Mouse (Mus musculus) kidney, embryonic 16.5 days (tissue): Measurements from ENCODE around the gene Tagln3. TPM values are rescaled to one million over a fixed set of nuclear protein-coding genes. Genes with fewer than 3 reads are reported as not detected.

Experiments used
- ATAC-seq: fragments of 200-750 bp; cut with Nextera tagmentation; 2 replicates; pipeline ENCODE4 v1.8.0; 2017; ENCODE audit warnings: moderate TSS enrichment; ENCODE audit not compliant: low FRiP score, low TSS enrichment
- H3K27ac ChIP-seq: fragments of 300-500 bp; sonication (generic); 2 replicates; pipeline ENCODE4 v1.5.1; 2014; ENCODE audit warnings: low read length
- H3K27me3 ChIP-seq: fragments of 300-500 bp; sonication (generic); 2 replicates; pipeline ENCODE4 v1.6.1; 2014; ENCODE audit warnings: low read length, control low read depth, mixed read lengths; ENCODE audit not compliant: insufficient read depth
- H3K36me3 ChIP-seq: fragments of 300-500 bp; sonication (generic); 2 replicates; pipeline ENCODE4 v1.6.1; 2014; ENCODE audit warnings: low read length, control low read depth, mixed read lengths; ENCODE audit not compliant: insufficient read depth
- H3K4me1 ChIP-seq: fragments of 300-500 bp; sonication (generic); 2 replicates; pipeline ENCODE4 v1.6.1; 2014; ENCODE audit warnings: low read length, control low read depth, mixed read lengths; ENCODE audit not compliant: insufficient read depth
- H3K4me2 ChIP-seq: fragments of 300-500 bp; sonication (generic); replicated peaks from 2 replicates; pipeline ENCODE4 v1.6.1; 2014; ENCODE audit warnings: low read depth, low read length
- H3K4me3 ChIP-seq: fragments of 300-500 bp; sonication (generic); 2 replicates; pipeline ENCODE4 v1.5.1; 2014; ENCODE audit warnings: mild to moderate bottlenecking, low read length
- H3K9ac ChIP-seq: fragments of 300-500 bp; sonication (generic); replicated peaks from 2 replicates; pipeline ENCODE4 v1.6.1; 2014; ENCODE audit warnings: low read length
- H3K9me3 ChIP-seq: fragments of 300-500 bp; sonication (generic); 2 replicates; pipeline ENCODE4 v1.6.1; 2016; ENCODE audit warnings: low read length, control low read depth
- WGBS: fragments of 180-500 bp; shearing (Covaris S2); extraction: QIAGEN DNeasy Blood & Tissue Kit; methylation state at CpG from one replicate; pipeline ENCODE4 v1.1.7; 2014; 5-methylcytosine and 5-hydroxymethylcytosine counted together
- polyA plus RNA-seq: library from polyadenylated mRNA; unstranded; fragments of >200 nt; fragmentation: Nextera tagmentation; extraction: Ambion mirVana; gene quantifications from 2 replicates; pipeline ENCODE4 v1.2.1, GENCODE M21; 2015

Gene Tagln3
- polyA plus RNA-seq, 1 experiment from 2014 or later, result 6.8 TPM

- H3K4me1 ChIP-seq, result 0 out of 2 replicates have a peak, but pooled peaks cover 7% of the 10 kb centered on the region
- H3K4me2 ChIP-seq, result no peak overlapping the region
- ATAC-seq, result no peak
- no peak overlapping the region for H3K9ac ChIP-seq
- WGBS, result 71% methylated on average over 2 of the region's 2 CpGs
- H3K27ac ChIP-seq, result no peak overlapping the region
- no peaks in the 10 kb centered on the region for H3K27me3 ChIP-seq
- no peaks in the 10 kb centered on the region for H3K9me3 ChIP-seq
- H3K4me3 ChIP-seq, result no peak overlapping the region
- H3K36me3 ChIP-seq, result no peaks in the 10 kb centered on the region
Measured at GRCm38 (mm10) chr16:45666136-45666535, 58.3 kb downstream of the Tagln3 start.

GRCm38 (mm10) chr16:45662381-45662780 is 62.0 kb downstream of the Tagln3 start:
- Histone ChIP-seq H3K36me3 (no peaks in the 10 kb centered on the region), H3K4me1 (no peaks in the 10 kb centered on the region), H3K9me3 (no peaks in the 10 kb centered on the region), H3K27me3 (no peaks in the 10 kb centered on the region), H3K4me2 (no peak overlapping the region), H3K4me3 (no peak overlapping the region), H3K27ac (no peak overlapping the region), H3K9ac (no peak overlapping the region)
- ATAC-seq, result no peak

Other genes with a start within 250 kb of the Tagln3 start
- gene Gm609, start 231.6 kb downstream of the Tagln3 start, polyA plus RNA-seq, result 0.59 and 0.78 TPM in 2 replicates
- 3.0 and 3.1 TPM in 2 replicates for gene Gm17783, start 192.6 kb downstream of the Tagln3 start, polyA plus RNA-seq
- gene Slc9c1, start 189.3 kb downstream of the Tagln3 start, polyA plus RNA-seq, result not detected in 2 replicates
- 0.14 TPM in 2 replicates for gene Gcsam, start 114.2 kb downstream of the Tagln3 start, polyA plus RNA-seq
- 0.21 and 0.27 TPM in 2 replicates for gene BC016579, start 70.5 kb downstream of the Tagln3 start, polyA plus RNA-seq
- gene Tmprss7, start 30.9 kb downstream of the Tagln3 start, polyA plus RNA-seq, result 0.08 and 0.10 TPM in 2 replicates
- gene Abhd10, start 18.3 kb upstream of the Tagln3 start, polyA plus RNA-seq, result 36.4 and 36.7 TPM in 2 replicates
- gene Phldb2, start 229.0 kb upstream of the Tagln3 start, polyA plus RNA-seq, result 89.6 and 90.1 TPM in 2 replicates